In the genomic region with DNA sequence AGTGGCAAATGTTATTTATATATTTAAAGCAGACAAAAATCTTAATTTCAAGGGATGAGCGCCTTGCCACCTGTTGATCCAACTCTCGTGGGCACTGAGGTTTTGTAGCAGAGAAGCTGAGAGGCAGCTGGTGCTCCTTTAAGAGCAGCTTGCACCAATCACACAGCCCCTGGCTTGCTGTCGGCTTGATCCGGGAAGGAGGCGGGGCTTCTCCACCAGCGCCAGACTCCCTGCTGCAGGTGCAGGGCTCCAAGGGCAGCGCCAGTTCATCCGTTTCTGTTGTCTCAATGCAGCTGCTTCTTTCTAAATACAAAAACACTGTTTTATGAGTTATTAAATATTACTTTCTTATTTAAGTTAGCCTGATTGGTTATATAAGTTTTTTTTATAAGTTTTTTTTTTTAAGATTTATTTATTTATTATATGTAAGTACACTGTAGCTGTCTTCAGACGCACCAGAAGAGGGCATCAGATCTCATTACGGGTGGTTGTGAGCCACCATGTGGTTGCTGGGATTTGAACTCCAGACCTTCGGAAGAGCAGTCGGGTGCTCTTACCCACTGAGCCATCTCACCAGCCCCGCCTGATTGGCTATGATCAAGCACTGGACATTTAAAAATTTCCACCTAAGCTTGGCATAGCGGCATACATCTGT, we compare ENCODE assay signal across 8 mouse cellular contexts. TPM values are rescaled to one million over a fixed set of nuclear protein-coding genes. Genes with fewer than 3 reads are reported as not detected.
DNase-seq lines count a peak whose midpoint lies in the region; ATAC-seq and TF ChIP-seq lines count a peak whose summit lies in the region.
"Not testable (repeated sequence)": the region's sequence is repeated elsewhere in the genome, so short reads cannot be mapped to it uniquely, and the experiment has no call there.

No protein-coding gene starts in this region.

- not testable (repeated sequence) for H3K36me3 ChIP-seq in forebrain, embryonic 11.5 days (ENCODE audit: control insufficient read depth, insufficient read depth, low read length); heart, embryonic 16.5 days (ENCODE audit: control insufficient read depth, insufficient read depth); liver, embryonic 14.5 days (replicated peaks; ENCODE audit: control insufficient read depth, insufficient read depth, low read depth); midbrain, embryonic 13.5 days; spleen, adult 2 months (ENCODE audit: control insufficient read depth, insufficient read depth, low read length)

- WGBS in forebrain, embryonic 11.5 days: 19% methylated on average over 13 of the region's 14 CpGs
- WGBS in heart, embryonic 16.5 days: 15% methylated on average over 13 of the region's 14 CpGs
- WGBS in liver, embryonic 14.5 days (ENCODE audit: insufficient replicate concordance): 11% methylated on average over 13 of the region's 14 CpGs
- WGBS in midbrain, embryonic 13.5 days: 19% methylated on average over 14 of the region's 14 CpGs
- 25% methylated on average over 14 of the region's 14 CpGs for WGBS in spleen, adult 2 months

- not testable (repeated sequence) for H3K27me3 ChIP-seq in forebrain, embryonic 11.5 days (ENCODE audit: control insufficient read depth, insufficient read depth, low read length); heart, embryonic 16.5 days (ENCODE audit: control insufficient read depth, insufficient read depth, low read length); liver, embryonic 14.5 days (ENCODE audit: control insufficient read depth, insufficient read depth, low read length); midbrain, embryonic 13.5 days; spleen, adult 2 months (ENCODE audit: control insufficient read depth, insufficient read depth, low read length)

- ATAC-seq in forebrain, embryonic 11.5 days (replicated peaks; ENCODE audit: low FRiP score): peak; percentile 91
- ATAC-seq in heart, embryonic 16.5 days (replicated peaks; ENCODE audit: extremely low read depth, insufficient read depth, low FRiP score): peak; percentile 83
- peak; percentile 73; the same call in 1 of the 2 replicates for ATAC-seq in liver, embryonic 14.5 days (ENCODE audit: insufficient read depth)
- ATAC-seq in midbrain, embryonic 13.5 days: peak; percentile 88

- TF ChIP-seq EP300 in liver, embryonic 14.5 days (IDR thresholded peaks at IDR 0.05; ENCODE audit: low read depth): not testable (repeated sequence)

- not testable (repeated sequence) for TF ChIP-seq CTCF in liver, embryonic 14.5 days (IDR thresholded peaks at IDR 0.05; ENCODE audit: low read depth); spleen, adult 2 months (IDR thresholded peaks at IDR 0.05; ENCODE audit: extremely low read depth, insufficient read depth, insufficient read length, insufficient replicate concordance)

- H3K4me2 ChIP-seq in forebrain, embryonic 11.5 days (ENCODE audit: low read depth, low read length, severe bottlenecking); midbrain, embryonic 13.5 days (replicated peaks): not testable (repeated sequence)
- peak overlapping the region; percentile 44; the same call in 1 of the 2 replicates for H3K4me2 ChIP-seq in heart, embryonic 16.5 days (ENCODE audit: low read depth, low read length)
- peak overlapping the region; percentile 34 for H3K4me2 ChIP-seq in liver, embryonic 14.5 days (ENCODE audit: low read depth)

- H3K9me3 ChIP-seq in forebrain, embryonic 11.5 days (ENCODE audit: control insufficient read depth, low read length); heart, embryonic 16.5 days (replicated peaks; ENCODE audit: control insufficient read depth, low read length); liver, embryonic 14.5 days (ENCODE audit: control insufficient read depth, low read length); midbrain, embryonic 13.5 days: not testable (repeated sequence)

- not testable (repeated sequence) for H3K4me3 ChIP-seq in forebrain, embryonic 11.5 days (ENCODE audit: low read depth, low read length); heart, embryonic 16.5 days (ENCODE audit: low read length); liver, embryonic 14.5 days (ENCODE audit: insufficient read depth in 1 of 2, low read depth in 2 of 2, low read length in 2 of 2); midbrain, embryonic 13.5 days (replicated peaks); spleen, adult 2 months (ENCODE audit: extremely low read depth, insufficient read depth, insufficient read length)

- H3K4me1 ChIP-seq in forebrain, embryonic 11.5 days (replicated peaks; ENCODE audit: control insufficient read depth, insufficient read depth, low read length); liver, embryonic 14.5 days (replicated peaks; ENCODE audit: control insufficient read depth in 2 of 2, insufficient read depth in 2 of 2, low read length in 1 of 2); midbrain, embryonic 13.5 days (replicated peaks); spleen, adult 2 months (ENCODE audit: control insufficient read depth, insufficient read depth, insufficient read length): not testable (repeated sequence)
- H3K4me1 ChIP-seq in heart, embryonic 16.5 days (ENCODE audit: control insufficient read depth, insufficient read depth, low read length): peaks cover 21% of the 10 kb centered on the region

- H3K9ac ChIP-seq in forebrain, embryonic 11.5 days (ENCODE audit: low read length); heart, embryonic 16.5 days (ENCODE audit: low read length); liver, embryonic 14.5 days (replicated peaks); midbrain, embryonic 13.5 days (replicated peaks): not testable (repeated sequence)

- peak; percentile 95 for DNase-seq in 416B (ENCODE audit: low read depth)
- DNase-seq in adrenal gland, postnatal 10 days: peak; percentile 66
- peak; percentile 85 for DNase-seq in forebrain, embryonic 11.5 days (ENCODE audit: low spot score)
- DNase-seq in kidney, adult 8-10 months: peak; percentile 58 to 68
- DNase-seq in liver, embryonic 14.5 days (ENCODE audit: low read depth in 3 of 3, low spot score in 3 of 3): peak; percentile 39 to 57 (median 49)
- peak; percentile 30 to 46 for DNase-seq in spleen, adult 2 months (ENCODE audit: low read depth in 1 of 2, low spot score in 2 of 2)

- H3K27ac ChIP-seq in forebrain, embryonic 11.5 days (ENCODE audit: low read depth, low read length); heart, embryonic 16.5 days (ENCODE audit: low read length); liver, embryonic 14.5 days; midbrain, embryonic 13.5 days; spleen, adult 2 months (ENCODE audit: insufficient read depth, low read length): not testable (repeated sequence)

- TF ChIP-seq POLR2A in spleen, adult 2 months (IDR thresholded peaks at IDR 0.05; ENCODE audit: low read depth, low read length): not testable (repeated sequence)

RNA-seq across cellular contexts. Expression of gene Iqgap1, which starts 7.3 kb away (rescaled TPM):
- total RNA-seq in adrenal gland, postnatal 10 days (2021): 10 to 100 TPM; 76.2 to 86.8 TPM
- polyA plus RNA-seq in forebrain, embryonic 11.5 days (2014; fragmentation: Nextera tagmentation; extraction: Ambion mirVana): 28.0 and 29.1 TPM in 2 replicates
- polyA plus RNA-seq in heart, embryonic 16.5 days (2015; fragmentation: Nextera tagmentation; extraction: Ambion mirVana): 49.0 and 51.6 TPM in 2 replicates
- 4.6 and 5.5 TPM in 2 replicates for polyA plus RNA-seq in liver, embryonic 14.5 days (2012; rRNA removed)
- polyA plus RNA-seq in liver, embryonic 14.5 days (2014; fragmentation: Nextera tagmentation; extraction: Ambion mirVana): 11.2 and 11.6 TPM in 2 replicates
- 19.9 and 21.7 TPM in 2 replicates for polyA plus RNA-seq in midbrain, embryonic 13.5 days (2015; fragmentation: Nextera tagmentation; extraction: Ambion mirVana)
- polyA plus RNA-seq in spleen, adult 2 months (2012; rRNA removed): 55.9 and 70.9 TPM in 2 replicates

RNA-seq across cellular contexts. Expression of gene Zscan2, which starts 27.6 kb away (rescaled TPM):
- 1 to 10 TPM; 6.5 to 6.8 TPM for total RNA-seq in adrenal gland, postnatal 10 days (2021)
- 3.3 and 3.8 TPM in 2 replicates for polyA plus RNA-seq in forebrain, embryonic 11.5 days (2014; fragmentation: Nextera tagmentation; extraction: Ambion mirVana)
- polyA plus RNA-seq in heart, embryonic 16.5 days (2015; fragmentation: Nextera tagmentation; extraction: Ambion mirVana): 1.4 and 2.0 TPM in 2 replicates
- 1.2 and 1.3 TPM in 2 replicates for polyA plus RNA-seq in liver, embryonic 14.5 days (2012; rRNA removed)
- 0.08 and 0.13 TPM in 2 replicates for polyA plus RNA-seq in liver, embryonic 14.5 days (2014; fragmentation: Nextera tagmentation; extraction: Ambion mirVana)
- polyA plus RNA-seq in midbrain, embryonic 13.5 days (2015; fragmentation: Nextera tagmentation; extraction: Ambion mirVana): 6.1 and 6.6 TPM in 2 replicates
- 4.3 and 6.5 TPM in 2 replicates for polyA plus RNA-seq in spleen, adult 2 months (2012; rRNA removed)

Comparison
In these comparisons a context has a peak if more than half of its experiments do, and no peak if none do; other contexts are left out.
1. DNase-seq: peak in every context shown above with its lines; median percentile 95 in 416B; 85 in forebrain, embryonic 11.5 days; 66 in adrenal gland, postnatal 10 days; 63 in kidney, adult 8-10 months; 49 in liver, embryonic 14.5 days; 38 in spleen, adult 2 months.